Mouse (Mus musculus) liver, postnatal 0 days (tissue): Measurements from ENCODE around the gene Slc35b4. TPM values are rescaled to one million over a fixed set of nuclear protein-coding genes. Genes with fewer than 3 reads are reported as not detected.

ENCODE experiments used
- ATAC-seq: fragments of 200-750 bp; cut with Nextera tagmentation; 2 replicates; pipeline ENCODE4 v1.8.0; 2017; ENCODE audit warnings: mild to moderate bottlenecking, moderate library complexity
- DNase-seq: peaks from one replicate; pipeline ENCODE4 v3.0.0-alpha.2; 2016
- H3K27ac ChIP-seq: fragments of 300-500 bp; sonication (generic); 2 replicates; pipeline ENCODE4 v1.5.1; 2014; ENCODE audit warnings: antibody characterized with exemption, moderate library complexity, mild to moderate bottlenecking, low read depth
- H3K27me3 ChIP-seq: fragments of 300-500 bp; sonication (generic); 2 replicates; pipeline ENCODE4 v1.6.1; 2014; ENCODE audit warnings: low read length, control low read depth, mixed read lengths; ENCODE audit not compliant: insufficient read depth
- H3K36me3 ChIP-seq: fragments of 300-500 bp; sonication (generic); replicated peaks from 2 replicates; pipeline ENCODE4 v1.6.1; 2014; ENCODE audit warnings: mild to moderate bottlenecking, control low read depth, low read length, moderate library complexity, mixed read lengths; ENCODE audit not compliant: insufficient read depth
- H3K4me1 ChIP-seq: fragments of 300-500 bp; sonication (generic); 2 replicates; pipeline ENCODE4 v1.6.1; 2014; ENCODE audit warnings: antibody characterized with exemption, mild to moderate bottlenecking, control low read depth; ENCODE audit not compliant: insufficient read depth
- H3K4me2 ChIP-seq: fragments of 300-500 bp; sonication (generic); 2 replicates; pipeline ENCODE4 v1.6.1; 2014; ENCODE audit warnings: low read depth, mild to moderate bottlenecking, low read length, moderate library complexity, mixed read lengths
- H3K4me3 ChIP-seq: fragments of 300-500 bp; sonication (generic); 2 replicates; pipeline ENCODE4 v1.5.1; 2014; ENCODE audit warnings: low read depth, low read length
- H3K9ac ChIP-seq: fragments of 300-500 bp; sonication (generic); replicated peaks from 2 replicates; pipeline ENCODE4 v1.6.1; 2014; ENCODE audit warnings: mild to moderate bottlenecking, moderate library complexity
- H3K9me3 ChIP-seq: fragments of 300-500 bp; sonication (generic); 2 replicates; pipeline ENCODE4 v1.6.1; 2016; ENCODE audit warnings: mild to moderate bottlenecking, control low read depth, low read length, mixed read lengths
- CTCF ChIP-seq: sonication (generic); IDR thresholded peaks from 2 replicates; pipeline ENCODE4 v1.5.1; 2016; ENCODE audit warnings: antibody characterized with exemption, low read depth
- EP300 ChIP-seq: IDR thresholded peaks from 2 replicates; pipeline ENCODE4 v1.6.1; 2016; ENCODE audit warnings: antibody characterized with exemption, low read depth, mild to moderate bottlenecking
- WGBS: fragments of 180-500 bp; shearing (Covaris S2); extraction: QIAGEN DNeasy Blood & Tissue Kit; methylation state at CpG from one replicate; pipeline ENCODE4 v1.1.7; 2014; ENCODE audit not compliant: insufficient replicate concordance; 5-methylcytosine and 5-hydroxymethylcytosine counted together
- polyA plus RNA-seq: library from polyadenylated mRNA; unstranded; fragments of >200 nt; fragmentation: Nextera tagmentation; extraction: Ambion mirVana; gene quantifications from 2 replicates; pipeline ENCODE4 v1.2.1, GENCODE M21; 2015

The Slc35b4 gene
- polyA plus RNA-seq, 1 experiment from 2014 or later: 15.6 TPM

DNA sequence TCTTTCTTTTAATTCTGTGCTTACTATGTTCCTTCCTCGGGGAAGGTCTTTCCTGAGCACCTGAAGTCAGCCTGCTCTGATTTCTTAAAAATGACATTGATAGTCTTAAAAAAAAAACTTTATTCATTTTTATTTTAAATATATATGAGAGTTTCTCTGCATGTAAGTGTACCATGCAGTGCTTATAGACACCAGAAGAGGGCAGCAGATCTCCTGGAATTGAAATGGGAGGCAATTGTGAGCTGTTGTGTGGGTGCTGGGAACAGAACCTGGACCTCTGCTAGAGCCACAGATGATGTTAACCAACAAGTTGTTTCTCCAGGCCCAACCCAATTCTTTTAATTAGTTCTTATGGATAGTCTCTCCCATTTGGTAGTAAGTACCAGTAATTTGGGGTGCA is 18.1 kb upstream of the Slc35b4 start:
- no peaks in the 10 kb centered on the region for H3K36me3 ChIP-seq
- no peaks in the 10 kb centered on the region for H3K9me3 ChIP-seq
- H3K4me1 ChIP-seq: no peaks in the 10 kb centered on the region
- 69% methylated on average over 1 of the region's 1 CpGs for WGBS
- TF ChIP-seq EP300: no peak
- peak; percentile 37 for TF ChIP-seq CTCF
- H3K27ac ChIP-seq: no peak overlapping the region
- H3K4me2 ChIP-seq: no peak overlapping the region
- ATAC-seq (no peak), DNase-seq (no peak)
- H3K27me3 ChIP-seq: no peaks in the 10 kb centered on the region
- H3K4me3 ChIP-seq: no peak overlapping the region
- H3K9ac ChIP-seq: no peak overlapping the region

DNA sequence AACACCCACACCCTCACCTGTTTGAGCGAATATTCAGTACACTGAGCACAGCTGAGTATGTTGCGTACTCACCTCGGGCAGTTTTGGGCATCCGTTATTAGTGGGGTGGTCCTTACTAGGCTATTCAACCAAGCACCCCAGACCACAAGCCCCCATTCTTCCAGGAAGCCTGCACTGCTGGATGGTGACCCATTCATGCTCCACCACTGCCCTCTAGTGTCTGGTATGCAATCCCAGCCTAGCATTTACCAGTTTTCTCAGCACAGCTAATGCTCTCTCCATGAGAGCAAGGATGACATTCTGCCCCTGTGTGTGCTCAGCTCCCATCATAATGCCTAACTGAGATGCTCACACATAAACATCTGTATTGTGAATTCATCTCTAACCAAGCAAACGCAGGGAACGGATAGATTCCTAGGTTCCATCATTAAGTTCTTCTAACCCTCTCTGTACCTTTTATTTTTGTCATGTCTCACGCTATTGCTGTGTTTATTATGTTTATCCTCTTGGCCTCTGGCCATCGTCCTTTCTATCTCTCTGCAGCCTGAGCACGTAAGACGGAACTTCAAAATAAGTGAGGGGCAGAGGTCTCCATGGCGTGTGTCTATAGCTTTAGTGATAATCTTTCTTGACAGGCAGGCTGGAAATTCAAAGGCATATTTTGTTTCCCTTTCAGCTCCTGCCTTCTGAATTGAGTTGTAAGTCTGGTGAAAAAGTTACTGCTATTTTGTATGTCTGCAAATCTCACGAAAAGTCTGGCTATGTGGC is 17.0 kb upstream of the Slc35b4 start:
- Histone ChIP-seq H3K36me3 (no peaks in the 10 kb centered on the region), H3K4me1 (peaks cover 2% of the 10 kb centered on the region; the same call in 1 of the 2 replicates), H3K9me3 (no peaks in the 10 kb centered on the region), H3K4me2 (no peak overlapping the region), H3K27ac (no peak overlapping the region), H3K27me3 (no peaks in the 10 kb centered on the region), H3K9ac (no peak overlapping the region), H3K4me3 (no peak overlapping the region)
- WGBS: 56% methylated on average over 12 of the region's 12 CpGs
- ATAC-seq (no peak), DNase-seq (peak; percentile 69)
- TF ChIP-seq CTCF: peak; percentile 96
- TF ChIP-seq EP300: no peak

DNA sequence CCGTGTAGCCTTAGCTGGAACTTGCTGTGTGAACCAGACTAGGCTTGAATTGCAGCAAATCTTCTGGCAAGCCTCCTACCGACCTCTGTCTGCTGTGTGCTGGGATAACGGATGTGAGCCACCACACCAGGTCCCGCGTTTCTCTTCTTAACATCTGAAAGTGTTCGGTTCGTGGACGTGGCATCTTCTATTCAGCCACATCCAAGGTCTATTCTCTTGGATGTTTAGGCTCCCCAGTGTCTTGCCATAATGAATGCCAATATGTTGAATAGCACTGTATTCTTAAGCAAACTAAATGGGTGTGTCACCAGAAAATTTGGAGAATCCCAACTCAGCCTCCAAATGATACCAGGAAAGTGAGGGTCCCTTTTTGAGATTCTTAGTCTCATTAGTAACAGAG is 14.5 kb upstream of the Slc35b4 start:
- no peaks in the 10 kb centered on the region for H3K27me3 ChIP-seq
- WGBS: 85% methylated on average over 8 of the region's 8 CpGs
- H3K27ac ChIP-seq: no peak overlapping the region
- H3K9me3 ChIP-seq: no peaks in the 10 kb centered on the region
- no peak for DNase-seq
- TF ChIP-seq EP300: no peak
- no peak for TF ChIP-seq CTCF
- H3K9ac ChIP-seq: no peak overlapping the region
- no peaks in the 10 kb centered on the region for H3K36me3 ChIP-seq
- no peak overlapping the region for H3K4me3 ChIP-seq
- peaks cover 2% of the 10 kb centered on the region; the same call in 1 of the 2 replicates for H3K4me1 ChIP-seq
- no peak for ATAC-seq
- H3K4me2 ChIP-seq: no peak overlapping the region

DNA sequence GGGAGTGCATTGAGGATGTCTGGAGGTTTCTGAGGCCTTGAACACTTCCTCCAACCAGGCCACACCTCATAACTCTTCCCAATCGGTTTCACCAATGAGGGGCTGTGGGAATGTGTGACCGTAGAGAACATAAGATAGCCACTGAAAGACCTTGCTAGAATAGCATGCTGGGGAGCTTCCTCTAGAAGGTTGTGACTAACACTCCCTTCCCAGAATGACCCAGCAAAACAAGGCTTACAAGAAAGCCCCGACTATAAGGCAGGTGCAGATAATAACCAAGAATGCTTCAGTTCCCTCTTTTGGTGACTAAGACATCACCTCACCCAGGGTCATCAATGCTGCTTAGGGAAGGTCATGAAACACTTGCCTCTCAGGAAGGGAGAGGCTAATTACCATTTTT is 12.6 kb upstream of the Slc35b4 start:
- TF ChIP-seq CTCF (no peak), EP300 (no peak)
- Histone ChIP-seq H3K27me3 (no peaks in the 10 kb centered on the region), H3K4me1 (peaks cover 2% of the 10 kb centered on the region; the same call in 1 of the 2 replicates), H3K27ac (no peak overlapping the region), H3K9ac (no peak overlapping the region), H3K9me3 (no peaks in the 10 kb centered on the region), H3K4me3 (no peak overlapping the region), H3K4me2 (no peak overlapping the region), H3K36me3 (no peaks in the 10 kb centered on the region)
- WGBS: 59% methylated on average over 3 of the region's 3 CpGs
- DNase-seq (no peak), ATAC-seq (no peak)

DNA sequence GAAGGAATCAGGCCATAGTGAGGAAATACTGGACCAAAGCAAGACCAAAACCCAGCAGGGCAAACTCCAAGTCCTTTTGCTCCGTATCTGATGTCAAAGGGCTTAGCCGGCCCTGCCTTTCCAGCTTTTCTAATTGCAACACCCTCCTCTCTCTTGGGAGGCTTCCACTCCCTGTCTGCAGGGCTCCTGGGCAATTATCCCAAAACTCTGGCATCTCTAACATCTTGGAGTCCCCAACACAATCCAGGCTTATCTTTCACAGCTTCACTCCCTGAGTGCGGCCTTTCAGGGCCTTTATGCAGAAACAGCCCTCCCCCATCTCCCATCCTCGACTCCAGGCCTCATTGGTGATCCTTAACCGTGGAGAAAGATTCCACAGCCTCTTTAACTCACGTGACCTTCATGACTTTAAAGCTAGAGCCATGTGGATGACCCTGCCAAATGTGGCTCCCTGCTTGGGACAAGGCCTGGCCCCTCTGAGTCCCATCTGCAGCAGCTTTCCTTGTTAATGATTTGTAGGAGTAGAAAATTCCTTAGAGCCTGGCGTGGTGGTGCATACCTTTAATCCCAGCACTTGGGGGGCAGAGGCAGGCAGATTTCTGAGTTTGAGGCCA is 11.2 kb upstream of the Slc35b4 start:
- DNase-seq: no peak
- Histone ChIP-seq H3K4me2 (no peak overlapping the region), H3K9ac (no peak overlapping the region), H3K4me3 (no peak overlapping the region), H3K4me1 (peaks cover 2% of the 10 kb centered on the region; the same call in 1 of the 2 replicates), H3K27me3 (no peaks in the 10 kb centered on the region), H3K36me3 (no peaks in the 10 kb centered on the region), H3K9me3 (no peaks in the 10 kb centered on the region), H3K27ac (no peak overlapping the region)
- TF ChIP-seq EP300: no peak
- no peak for TF ChIP-seq CTCF
- ATAC-seq: peak; percentile 29; the same call in 1 of the 2 replicates
- 52% methylated on average over 7 of the region's 7 CpGs for WGBS

DNA sequence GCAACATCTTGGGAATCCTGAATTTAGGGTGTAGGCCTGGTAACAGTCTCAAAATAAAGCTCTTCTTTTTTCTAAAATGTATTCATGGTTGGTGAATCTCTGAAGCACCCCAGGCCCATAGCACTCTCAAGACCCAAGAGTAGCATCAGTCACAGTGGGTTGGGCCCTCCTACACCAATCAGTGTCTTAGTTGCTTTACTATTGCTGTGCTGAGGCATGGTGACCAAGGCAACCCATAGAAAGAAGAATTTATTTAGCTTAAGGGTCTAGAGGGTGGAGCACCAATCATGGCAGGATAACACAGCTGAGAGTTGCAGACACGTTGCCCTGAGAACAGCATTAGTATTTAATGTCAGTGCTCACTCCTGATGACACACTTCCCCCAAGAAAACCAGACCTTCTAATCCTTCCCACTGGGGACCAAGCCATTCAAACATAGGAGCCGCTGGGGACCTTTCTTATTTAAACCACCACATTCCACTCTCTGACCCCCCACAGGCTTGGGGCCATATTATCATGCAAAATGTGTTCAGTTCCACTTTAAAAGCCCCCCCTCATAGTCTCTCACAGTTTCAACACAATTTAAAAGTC is 10.5 kb upstream of the Slc35b4 start:
- no peak for TF ChIP-seq EP300
- no peak for TF ChIP-seq CTCF
- H3K9ac ChIP-seq: no peak overlapping the region
- no peak for ATAC-seq

More for the DNA sequence above, 10.5 kb upstream of the Slc35b4 start:
- Histone ChIP-seq H3K36me3 (no peaks in the 10 kb centered on the region), H3K27ac (no peak overlapping the region), H3K9me3 (no peaks in the 10 kb centered on the region), H3K27me3 (no peaks in the 10 kb centered on the region), H3K4me3 (no peak overlapping the region), H3K4me2 (no peak overlapping the region), H3K4me1 (peaks cover 2% of the 10 kb centered on the region; the same call in 1 of the 2 replicates)
- WGBS: 66% methylated on average over 2 of the region's 2 CpGs
- DNase-seq: no peak
